Mouse (Mus musculus): ENCODE measurements around the gene Akirin1.

The Akirin1 gene

GRCm38 (mm10) chr4:123687025-123687781 lies 62.9 kb downstream of the Akirin1 start:
- peak; percentile 11 for DNase-seq (ENCODE audit: low read depth, low spot score)
- H3K36me3 ChIP-seq (ENCODE audit: control insufficient read depth, insufficient read depth, low read length, poor library complexity, severe bottlenecking): no peaks in the 10 kb centered on the region
- no peaks in the 10 kb centered on the region for H3K27me3 ChIP-seq (ENCODE audit: control insufficient read depth, insufficient read depth, low read length, poor library complexity, severe bottlenecking)

- Histone ChIP-seq H3K27me3 (ENCODE audit: control insufficient read depth, insufficient read depth, low read length, poor library complexity, severe bottlenecking) (no peaks in the 10 kb centered on the region), H3K36me3 (ENCODE audit: control insufficient read depth, insufficient read depth, low read length, poor library complexity, severe bottlenecking) (no peaks in the 10 kb centered on the region)
- peak; percentile 13 for DNase-seq (ENCODE audit: low read depth, low spot score)
These were observed 63.6 kb downstream of the Akirin1 start for GRCm38 (mm10) chr4:123686368-123687024.

DNA sequence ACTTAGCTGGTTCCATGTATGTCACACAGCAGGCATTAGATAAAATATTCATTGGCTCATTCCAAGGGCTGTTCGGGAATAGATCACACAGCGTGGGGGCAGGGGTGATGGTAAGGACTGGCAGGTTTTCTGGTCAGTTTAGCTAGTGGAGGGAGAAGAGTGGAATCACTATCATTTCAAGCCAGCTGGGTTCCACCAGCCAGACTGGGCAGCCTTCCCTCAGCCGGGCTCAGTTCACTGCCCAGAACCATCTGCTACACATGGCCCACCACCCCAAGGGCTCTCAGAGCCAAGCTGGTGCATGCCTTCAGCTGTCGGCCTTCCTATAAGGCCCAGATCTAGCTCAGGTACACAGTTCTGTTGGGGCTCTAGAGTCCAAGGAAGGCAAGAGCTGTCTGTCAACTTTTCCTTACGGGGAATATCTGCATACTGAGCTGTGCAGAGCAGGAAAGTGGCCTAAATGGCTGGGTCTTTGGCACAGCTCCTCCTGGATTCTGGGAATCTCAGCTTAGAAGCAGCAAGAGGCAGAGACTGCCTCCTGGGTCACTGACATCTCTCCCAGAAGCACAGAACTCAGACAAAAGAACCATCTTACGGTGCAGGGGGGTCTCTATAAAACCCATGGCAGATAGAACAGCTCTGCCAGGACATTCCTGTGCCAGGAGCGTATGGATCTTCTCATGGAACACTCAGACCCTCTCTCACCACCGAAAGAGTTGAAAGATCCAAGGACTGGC lies 64.5 kb downstream of the Akirin1 start:
- Histone ChIP-seq H3K27me3 (ENCODE audit: control insufficient read depth, insufficient read depth, low read length, poor library complexity, severe bottlenecking) (no peaks in the 10 kb centered on the region; the same call in 1 of the 2 replicates), H3K36me3 (ENCODE audit: control insufficient read depth, insufficient read depth, low read length, poor library complexity, severe bottlenecking) (no peaks in the 10 kb centered on the region)
- no peak for DNase-seq (ENCODE audit: low read depth, low spot score)

GRCm38 (mm10) chr4:123685046-123685445 lies 65.1 kb downstream of the Akirin1 start:
- H3K27me3 ChIP-seq (ENCODE audit: control insufficient read depth, insufficient read depth, low read length, poor library complexity, severe bottlenecking): no peaks in the 10 kb centered on the region; the same call in 1 of the 2 replicates
- H3K36me3 ChIP-seq (ENCODE audit: control insufficient read depth, insufficient read depth, low read length, poor library complexity, severe bottlenecking): no peaks in the 10 kb centered on the region

More at GRCm38 (mm10) chr4:123685046-123685445, 65.1 kb downstream of the Akirin1 start:
- DNase-seq (ENCODE audit: low read depth, low spot score): no peak
